Mouse (Mus musculus) myocyte (in vitro differentiated cells): ENCODE measurements at regions not wholly inside any gene's neighbourhood (a gene's known extent, or its start where the extent isn't known, plus 50 kb on each side); places are given as distances from the start of the nearest gene placed in this dataset.

Experiments
- H3K27me3 ChIP-seq: one replicate; pipeline ENCODE4 v1.6.1; 2011; ENCODE audit not compliant: control insufficient read depth, insufficient read depth, insufficient read length
- H3K36me3 ChIP-seq: one replicate; pipeline ENCODE4 v1.6.1; 2011; ENCODE audit not compliant: control insufficient read depth, insufficient read depth
- H3K4me2 ChIP-seq: one replicate; pipeline ENCODE4 v1.6.1; 2011; ENCODE audit warnings: low read depth, control low read depth
- H3K4me3 ChIP-seq: one replicate; pipeline ENCODE4 v1.5.1; 2011; ENCODE audit warnings: mild to moderate bottlenecking, control low read depth, moderate library complexity
- H3K79me2 ChIP-seq: one replicate; pipeline ENCODE4 v1.6.1; 2011; ENCODE audit not compliant: control insufficient read depth, insufficient read depth
- H3ac ChIP-seq: one replicate; pipeline ENCODE4 v1.6.1; 2011; ENCODE audit not compliant: control insufficient read depth, insufficient read length
- CEBPB ChIP-seq: IDR thresholded peaks from 2 replicates; pipeline ENCODE4 v1.6.1; 2011; ENCODE audit warnings: mild to moderate bottlenecking, moderate library complexity; ENCODE audit not compliant: poor library complexity, insufficient read depth, severe bottlenecking
- E2F4 ChIP-seq: IDR thresholded peaks from one replicate; pipeline ENCODE4 v1.6.1; 2011; ENCODE audit warnings: mild to moderate bottlenecking, control low read depth, moderate library complexity; ENCODE audit not compliant: insufficient read depth
- MAX ChIP-seq: IDR thresholded peaks from one replicate; pipeline ENCODE4 v1.6.1; 2011; ENCODE audit warnings: low read depth, mild to moderate bottlenecking, control low read depth
- MYOD1 ChIP-seq, 3 experiments: IDR thresholded peaks; one replicate each; pipeline ENCODE4 v1.6.1; 2011; ENCODE audit warnings: control low read depth in 2 of 3, low read depth in 2 of 3, mild to moderate bottlenecking in 2 of 3, moderate library complexity in 1 of 3; ENCODE audit not compliant: insufficient read length in 2 of 3, control insufficient read depth in 1 of 3
- MYOG ChIP-seq, 3 experiments: IDR thresholded peaks; one replicate each; pipeline ENCODE4 v1.6.1; 2011; ENCODE audit warnings: control low read depth in 2 of 3, low read depth in 2 of 3, mild to moderate bottlenecking in 2 of 3; ENCODE audit not compliant: insufficient read length in 2 of 3, control insufficient read depth in 1 of 3, insufficient read depth in 1 of 3
- POLR2A ChIP-seq: IDR thresholded peaks from one replicate; pipeline ENCODE4 v1.6.1; 2011; ENCODE audit warnings: low read depth, mild to moderate bottlenecking, control low read depth, moderate library complexity; ENCODE audit not compliant: insufficient read length
- POLR2AphosphoS2 ChIP-seq: IDR thresholded peaks from one replicate; pipeline ENCODE4 v1.6.1; 2011; ENCODE audit warnings: low read depth, control low read depth; ENCODE audit not compliant: insufficient read length
- REST ChIP-seq: IDR thresholded peaks from one replicate; pipeline ENCODE4 v1.6.1; 2011; ENCODE audit warnings: mild to moderate bottlenecking, control low read depth, moderate library complexity; ENCODE audit not compliant: insufficient read depth, insufficient read length
- SRF ChIP-seq: IDR thresholded peaks from one replicate; pipeline ENCODE4 v1.6.1; 2011; ENCODE audit warnings: low read depth; ENCODE audit not compliant: control insufficient read depth, insufficient read length
- TCF12 ChIP-seq: IDR thresholded peaks from one replicate; pipeline ENCODE4 v1.6.1; 2011; ENCODE audit warnings: mild to moderate bottlenecking, control low read depth; ENCODE audit not compliant: poor library complexity, insufficient read depth, severe bottlenecking
- TCF3 ChIP-seq: IDR thresholded peaks from one replicate; pipeline ENCODE4 v1.6.1; 2011; ENCODE audit warnings: low read depth, control low read depth; ENCODE audit not compliant: insufficient read length
- USF1 ChIP-seq: IDR thresholded peaks from one replicate; pipeline ENCODE4 v1.6.1; 2011; ENCODE audit warnings: low read depth, mild to moderate bottlenecking, control low read depth, moderate library complexity

GRCm38 (mm10) chr6:140270592-140270991 lies 153.3 kb upstream of the Plekha5 start:
- no peak overlapping the region for H3K4me2 ChIP-seq
- no peak overlapping the region for H3ac ChIP-seq
- H3K79me2 ChIP-seq = no peaks in the 10 kb centered on the region
- TF ChIP-seq MYOG (IDR thresholded peaks at IDR 0.05; ENCODE audit: control insufficient read depth in 1 of 3, insufficient read depth in 1 of 3, insufficient read length in 2 of 3, low read depth in 2 of 3) (no peak), CEBPB (no peak), POLR2AphosphoS2 (no peak), MYOD1 (IDR thresholded peaks at IDR 0.05; ENCODE audit: control insufficient read depth in 1 of 3, insufficient read length in 2 of 3, low read depth in 2 of 3) (no peak), TCF3 (no peak), TCF12 (no peak), REST (no peak), POLR2A (no peak), USF1 (no peak), MAX (no peak)
- H3K36me3 ChIP-seq = no peaks in the 10 kb centered on the region
- H3K27me3 ChIP-seq = no peaks in the 10 kb centered on the region
- no peak overlapping the region for H3K4me3 ChIP-seq

DNA sequence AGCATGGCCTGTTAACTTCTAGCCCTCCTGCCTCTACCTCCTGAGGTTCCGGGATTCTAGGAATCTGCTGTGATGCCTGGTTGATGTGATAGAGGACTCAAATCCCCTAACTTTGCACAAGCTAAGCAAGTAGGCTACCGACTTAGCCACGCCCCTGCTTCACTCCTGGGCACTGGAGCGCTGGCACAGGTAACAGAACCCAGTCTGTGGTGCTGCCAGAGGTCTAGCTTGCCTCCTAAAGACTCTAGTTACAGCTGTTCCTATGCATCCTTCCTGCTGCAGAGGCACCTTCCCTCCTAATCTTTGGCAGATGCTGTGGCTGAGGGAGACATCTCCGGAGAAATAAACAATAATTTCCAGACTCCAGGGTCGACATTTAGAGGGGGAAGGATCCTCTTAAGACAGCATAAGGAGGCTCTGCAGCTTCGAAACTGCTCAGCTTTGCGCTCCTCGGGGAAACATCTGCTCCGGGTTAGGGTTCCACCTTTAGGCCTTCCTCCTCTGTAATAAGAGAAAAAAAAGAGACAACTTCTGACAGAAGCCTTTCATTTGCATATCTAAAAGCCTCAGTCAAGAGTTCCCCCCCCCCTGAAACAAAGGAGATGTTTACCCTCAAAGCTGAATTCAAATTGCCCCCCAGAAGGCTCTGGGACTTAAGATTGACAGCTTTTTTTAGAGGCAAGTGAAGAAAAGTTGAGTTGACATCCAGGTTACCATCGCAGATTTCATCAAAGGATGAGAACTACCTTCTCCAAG lies 155.4 kb upstream of the Plekha5 start:
- no peak overlapping the region for H3K4me2 ChIP-seq
- H3K27me3 ChIP-seq = no peaks in the 10 kb centered on the region
- no peak overlapping the region for H3K4me3 ChIP-seq
- H3K36me3 ChIP-seq = no peaks in the 10 kb centered on the region
- no peak overlapping the region for H3ac ChIP-seq
- no peaks in the 10 kb centered on the region for H3K79me2 ChIP-seq
- no peak for TF ChIP-seq MYOG (IDR thresholded peaks at IDR 0.05; ENCODE audit: control insufficient read depth in 1 of 3, insufficient read depth in 1 of 3, insufficient read length in 2 of 3, low read depth in 2 of 3)
- TF ChIP-seq CEBPB = no peak
- TF ChIP-seq REST = no peak
- no peak for TF ChIP-seq E2F4
- no peak for TF ChIP-seq POLR2A
- no peak for TF ChIP-seq MYOD1 (IDR thresholded peaks at IDR 0.05; ENCODE audit: control insufficient read depth in 1 of 3, insufficient read length in 2 of 3, low read depth in 2 of 3)
- TF ChIP-seq POLR2AphosphoS2 = no peak
- TF ChIP-seq SRF = no peak
- no peak for TF ChIP-seq TCF12
- TF ChIP-seq TCF3 = no peak
- no peak for TF ChIP-seq USF1
- no peak for TF ChIP-seq MAX

DNA sequence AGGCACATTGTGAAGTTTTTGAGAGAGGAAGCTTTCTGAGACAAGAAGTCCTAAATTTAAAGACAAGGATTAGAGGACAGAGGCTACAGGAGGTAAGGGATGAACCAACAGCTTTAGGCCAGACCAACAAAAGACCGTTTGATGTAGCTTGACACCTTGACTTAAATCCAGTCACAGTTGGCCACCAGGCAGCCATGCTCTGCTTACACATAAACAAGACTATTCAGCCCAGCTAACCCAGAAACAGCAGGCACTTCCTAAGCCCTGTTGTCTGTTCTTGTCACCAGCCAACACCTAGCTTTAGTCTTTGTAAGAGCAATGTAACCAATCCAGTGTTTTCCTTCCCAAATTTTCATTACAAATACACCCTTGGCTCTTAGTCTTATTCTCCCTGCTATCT lies 159.9 kb upstream of the Plekha5 start:
- no peak overlapping the region for H3ac ChIP-seq

GRCm38 (mm10) chr6:140261813-140262212 lies 162.0 kb upstream of the Plekha5 start:
- no peak overlapping the region for H3K4me3 ChIP-seq
- H3ac ChIP-seq = no peak overlapping the region
- TF ChIP-seq POLR2A (no peak), REST (no peak), MYOD1 (IDR thresholded peaks at IDR 0.05; ENCODE audit: control insufficient read depth in 1 of 3, insufficient read length in 2 of 3, low read depth in 2 of 3) (no peak), TCF3 (no peak), POLR2AphosphoS2 (no peak), CEBPB (no peak), USF1 (no peak), TCF12 (no peak)

More for the DNA sequence above, 159.9 kb upstream of the Plekha5 start:
- Histone ChIP-seq H3K27me3 (no peaks in the 10 kb centered on the region), H3K36me3 (no peaks in the 10 kb centered on the region), H3K4me2 (no peak overlapping the region), H3K4me3 (no peak overlapping the region), H3K79me2 (no peaks in the 10 kb centered on the region)
- no peak for TF ChIP-seq TCF3
- TF ChIP-seq POLR2AphosphoS2 = no peak
- no peak for TF ChIP-seq MYOG (IDR thresholded peaks at IDR 0.05; ENCODE audit: control insufficient read depth in 1 of 3, insufficient read depth in 1 of 3, insufficient read length in 2 of 3, low read depth in 2 of 3)
- no peak for TF ChIP-seq REST
- TF ChIP-seq TCF12 = no peak
- TF ChIP-seq USF1 = no peak
- TF ChIP-seq POLR2A = no peak
- TF ChIP-seq MAX = no peak
- no peak for TF ChIP-seq CEBPB
- TF ChIP-seq SRF = no peak
- TF ChIP-seq MYOD1 (IDR thresholded peaks at IDR 0.05; ENCODE audit: control insufficient read depth in 1 of 3, insufficient read length in 2 of 3, low read depth in 2 of 3) = no peak
- no peak for TF ChIP-seq E2F4

More at GRCm38 (mm10) chr6:140261813-140262212, 162.0 kb upstream of the Plekha5 start:
- H3K4me2 ChIP-seq = no peak overlapping the region
- H3K27me3 ChIP-seq = no peaks in the 10 kb centered on the region
- no peaks in the 10 kb centered on the region for H3K79me2 ChIP-seq
- no peaks in the 10 kb centered on the region for H3K36me3 ChIP-seq
